Mouse (Mus musculus) myocyte (in vitro differentiated cells): ENCODE results near the gene 2310061I04Rik. TPM values are rescaled to one million over a fixed set of nuclear protein-coding genes. Genes with fewer than 3 reads are reported as not detected.

ENCODE experiments used
- H3K27me3 ChIP-seq: one replicate; pipeline ENCODE4 v1.6.1; 2011; ENCODE audit not compliant: control insufficient read depth, insufficient read depth, insufficient read length
- H3K36me3 ChIP-seq: one replicate; pipeline ENCODE4 v1.6.1; 2011; ENCODE audit not compliant: control insufficient read depth, insufficient read depth
- H3K4me2 ChIP-seq: one replicate; pipeline ENCODE4 v1.6.1; 2011; ENCODE audit warnings: low read depth, control low read depth
- H3K4me3 ChIP-seq: one replicate; pipeline ENCODE4 v1.5.1; 2011; ENCODE audit warnings: mild to moderate bottlenecking, control low read depth, moderate library complexity
- H3K79me2 ChIP-seq: one replicate; pipeline ENCODE4 v1.6.1; 2011; ENCODE audit not compliant: control insufficient read depth, insufficient read depth
- H3ac ChIP-seq: one replicate; pipeline ENCODE4 v1.6.1; 2011; ENCODE audit not compliant: control insufficient read depth, insufficient read length
- CEBPB ChIP-seq: IDR thresholded peaks from 2 replicates; pipeline ENCODE4 v1.6.1; 2011; ENCODE audit warnings: mild to moderate bottlenecking, moderate library complexity; ENCODE audit not compliant: poor library complexity, insufficient read depth, severe bottlenecking
- E2F4 ChIP-seq: IDR thresholded peaks from one replicate; pipeline ENCODE4 v1.6.1; 2011; ENCODE audit warnings: mild to moderate bottlenecking, control low read depth, moderate library complexity; ENCODE audit not compliant: insufficient read depth
- MAX ChIP-seq: IDR thresholded peaks from one replicate; pipeline ENCODE4 v1.6.1; 2011; ENCODE audit warnings: low read depth, mild to moderate bottlenecking, control low read depth
- MYOD1 ChIP-seq, 3 experiments: IDR thresholded peaks; one replicate each; pipeline ENCODE4 v1.6.1; 2011; ENCODE audit warnings: control low read depth in 2 of 3, low read depth in 2 of 3, mild to moderate bottlenecking in 2 of 3, moderate library complexity in 1 of 3; ENCODE audit not compliant: insufficient read length in 2 of 3, control insufficient read depth in 1 of 3
- MYOG ChIP-seq, 3 experiments: IDR thresholded peaks; one replicate each; pipeline ENCODE4 v1.6.1; 2011; ENCODE audit warnings: control low read depth in 2 of 3, low read depth in 2 of 3, mild to moderate bottlenecking in 2 of 3; ENCODE audit not compliant: insufficient read length in 2 of 3, control insufficient read depth in 1 of 3, insufficient read depth in 1 of 3
- POLR2A ChIP-seq: IDR thresholded peaks from one replicate; pipeline ENCODE4 v1.6.1; 2011; ENCODE audit warnings: low read depth, mild to moderate bottlenecking, control low read depth, moderate library complexity; ENCODE audit not compliant: insufficient read length
- POLR2AphosphoS2 ChIP-seq: IDR thresholded peaks from one replicate; pipeline ENCODE4 v1.6.1; 2011; ENCODE audit warnings: low read depth, control low read depth; ENCODE audit not compliant: insufficient read length
- REST ChIP-seq: IDR thresholded peaks from one replicate; pipeline ENCODE4 v1.6.1; 2011; ENCODE audit warnings: mild to moderate bottlenecking, control low read depth, moderate library complexity; ENCODE audit not compliant: insufficient read depth, insufficient read length
- SRF ChIP-seq: IDR thresholded peaks from one replicate; pipeline ENCODE4 v1.6.1; 2011; ENCODE audit warnings: low read depth; ENCODE audit not compliant: control insufficient read depth, insufficient read length
- TCF12 ChIP-seq: IDR thresholded peaks from one replicate; pipeline ENCODE4 v1.6.1; 2011; ENCODE audit warnings: mild to moderate bottlenecking, control low read depth; ENCODE audit not compliant: poor library complexity, insufficient read depth, severe bottlenecking
- TCF3 ChIP-seq: IDR thresholded peaks from one replicate; pipeline ENCODE4 v1.6.1; 2011; ENCODE audit warnings: low read depth, control low read depth; ENCODE audit not compliant: insufficient read length
- USF1 ChIP-seq: IDR thresholded peaks from one replicate; pipeline ENCODE4 v1.6.1; 2011; ENCODE audit warnings: low read depth, mild to moderate bottlenecking, control low read depth, moderate library complexity
- polyA plus RNA-seq: library from polyadenylated mRNA; unstranded; fragments of >200 nt; fragmentation: generic; extraction: Trizol; gene quantifications from one replicate; pipeline ENCODE4 v1.2.1, GENCODE M21; 2012; ENCODE audit warnings: missing spikeins

The 2310061I04Rik gene
- polyA plus RNA-seq, 1 experiment: 33.7 TPM

DNA sequence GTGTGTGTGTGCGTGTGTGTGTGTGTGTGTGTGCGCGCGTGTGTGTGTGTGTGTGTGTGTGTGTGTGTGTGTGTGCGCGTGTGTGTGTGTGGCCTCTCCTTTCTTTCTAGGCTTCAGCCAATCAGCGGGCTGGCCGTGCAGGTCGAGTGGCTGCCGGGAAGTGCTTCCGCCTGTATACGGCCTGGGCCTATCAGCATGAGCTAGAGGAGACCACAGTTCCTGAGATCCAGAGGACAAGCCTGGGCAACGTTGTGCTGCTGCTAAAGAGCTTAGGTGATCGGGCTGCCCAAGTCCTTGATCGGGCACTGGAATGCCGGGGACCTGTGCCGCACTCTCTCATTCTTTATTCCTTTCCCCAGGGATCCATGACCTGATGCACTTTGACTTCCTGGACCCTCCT, 9.5 kb downstream of the 2310061I04Rik start:
- Histone ChIP-seq H3K79me2 (no peaks in the 10 kb centered on the region), H3K36me3 (peaks cover 36% of the 10 kb centered on the region), H3ac (no peak overlapping the region), H3K27me3 (no peaks in the 10 kb centered on the region), H3K4me3 (no peak overlapping the region), H3K4me2 (no peak overlapping the region)
- no peak for TF ChIP-seq CEBPB
- no peak for TF ChIP-seq POLR2A
- no peak for TF ChIP-seq TCF3
- no peak for TF ChIP-seq E2F4

DNA sequence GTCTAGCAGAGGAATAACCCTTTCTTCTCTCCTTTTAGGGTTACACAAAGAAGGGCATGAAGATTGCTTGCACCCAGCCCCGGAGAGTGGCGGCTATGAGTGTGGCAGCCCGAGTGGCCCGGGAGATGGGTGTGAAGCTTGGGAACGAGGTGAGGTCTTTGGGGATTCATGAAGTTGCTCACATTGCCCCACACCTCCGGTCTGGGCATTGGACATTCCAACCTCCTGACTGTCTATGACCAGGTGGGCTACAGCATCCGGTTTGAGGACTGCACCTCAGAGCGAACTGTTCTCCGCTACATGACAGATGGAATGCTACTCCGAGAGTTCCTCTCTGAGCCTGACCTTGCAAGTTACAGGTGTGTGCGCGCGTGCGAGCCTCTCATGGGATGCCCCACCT, 13.5 kb downstream of the 2310061I04Rik start:
- no peak for TF ChIP-seq SRF
- no peak for TF ChIP-seq TCF12
- TF ChIP-seq TCF3: no peak
- no peak for TF ChIP-seq USF1
- TF ChIP-seq MYOG (IDR thresholded peaks at IDR 0.05; ENCODE audit: control insufficient read depth in 1 of 3, insufficient read depth in 1 of 3, insufficient read length in 2 of 3, low read depth in 2 of 3): no peak
- TF ChIP-seq CEBPB: no peak
- TF ChIP-seq E2F4: no peak
- TF ChIP-seq MAX: no peak
- TF ChIP-seq POLR2AphosphoS2: no peak
- TF ChIP-seq MYOD1 (IDR thresholded peaks at IDR 0.05; ENCODE audit: control insufficient read depth in 1 of 3, insufficient read length in 2 of 3, low read depth in 2 of 3): no peak
- no peak for TF ChIP-seq REST
- TF ChIP-seq POLR2A: no peak
- H3K27me3 ChIP-seq: no peaks in the 10 kb centered on the region
- peaks cover 10% of the 10 kb centered on the region for H3K79me2 ChIP-seq
- H3K4me3 ChIP-seq: no peak overlapping the region
- H3K36me3 ChIP-seq: peaks cover 12% of the 10 kb centered on the region
- no peak overlapping the region for H3K4me2 ChIP-seq
- no peak overlapping the region for H3ac ChIP-seq

DNA sequence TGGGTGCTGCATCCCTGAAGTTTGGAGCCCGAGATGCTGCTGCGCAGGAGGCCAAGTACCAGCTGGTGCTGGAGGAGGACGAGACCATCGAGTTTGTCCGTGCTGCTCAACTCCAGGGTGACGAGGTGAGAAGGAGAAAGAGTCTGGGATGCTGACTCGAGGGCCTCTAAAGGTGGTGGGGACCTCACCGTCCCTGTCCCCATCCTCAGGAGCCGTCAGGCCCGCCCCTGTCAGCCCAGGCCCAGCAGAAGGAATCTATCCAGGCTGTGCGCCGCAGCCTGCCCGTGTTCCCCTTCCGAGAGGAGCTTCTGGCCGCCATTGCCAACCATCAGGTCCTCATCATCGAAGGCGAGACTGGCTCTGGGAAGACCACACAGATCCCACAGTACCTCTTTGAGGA, 14.3 kb downstream of the 2310061I04Rik start:
- Histone ChIP-seq H3K36me3 (peaks cover 7% of the 10 kb centered on the region), H3K4me2 (no peak overlapping the region), H3K79me2 (peaks cover 10% of the 10 kb centered on the region), H3K4me3 (no peak overlapping the region), H3ac (no peak overlapping the region), H3K27me3 (no peaks in the 10 kb centered on the region)
- no peak for TF ChIP-seq E2F4
- TF ChIP-seq POLR2A: no peak
- TF ChIP-seq USF1: no peak
- no peak for TF ChIP-seq MAX
- no peak for TF ChIP-seq TCF12
- TF ChIP-seq MYOG (IDR thresholded peaks at IDR 0.05; ENCODE audit: control insufficient read depth in 1 of 3, insufficient read depth in 1 of 3, insufficient read length in 2 of 3, low read depth in 2 of 3): no peak
- no peak for TF ChIP-seq SRF
- no peak for TF ChIP-seq MYOD1 (IDR thresholded peaks at IDR 0.05; ENCODE audit: control insufficient read depth in 1 of 3, insufficient read length in 2 of 3, low read depth in 2 of 3)
- TF ChIP-seq CEBPB: no peak
- TF ChIP-seq TCF3: no peak
- no peak for TF ChIP-seq REST
- TF ChIP-seq POLR2AphosphoS2: no peak

DNA sequence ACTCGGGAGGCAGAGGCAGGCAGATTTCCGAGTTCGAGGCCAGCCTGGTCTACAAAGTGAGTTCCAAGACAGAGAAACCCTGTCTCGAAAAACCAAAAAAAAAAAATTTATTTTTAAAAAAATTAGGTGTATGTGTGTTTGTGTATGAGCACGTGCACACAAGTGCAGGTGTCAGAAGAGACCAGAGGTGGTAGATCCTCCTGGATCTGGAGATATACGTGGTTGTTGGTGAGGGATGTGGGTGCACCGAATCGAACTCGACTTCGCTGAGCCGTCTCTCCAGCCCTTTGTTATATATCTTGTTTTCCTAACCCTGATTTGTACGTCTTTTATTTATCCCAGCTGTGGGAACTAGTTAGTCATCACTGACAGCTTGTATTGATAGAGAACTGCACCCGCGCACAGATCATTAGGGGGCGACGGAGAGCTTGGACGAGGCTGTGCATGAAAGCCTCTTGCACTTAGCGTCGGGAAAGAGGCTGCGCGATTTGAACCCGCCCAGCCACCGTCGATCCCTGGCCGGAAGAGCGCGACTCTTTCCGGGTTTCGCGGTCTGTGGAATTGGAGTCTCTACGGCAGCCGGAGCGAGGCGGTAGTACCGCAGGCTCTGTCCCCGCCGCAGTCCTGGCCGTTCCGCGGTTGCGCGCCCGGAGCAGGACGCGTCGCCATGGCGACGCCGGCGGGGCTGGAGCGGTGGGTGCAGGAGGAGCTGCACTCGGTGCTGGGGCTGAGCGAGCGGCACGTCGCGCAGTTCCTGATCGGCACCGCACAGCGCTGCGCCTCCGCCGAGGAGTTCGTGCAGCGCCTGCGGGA, 17.8 kb downstream of the 2310061I04Rik start, which contains the start of gene Dhx16:
Gene Dhx16, plus strand, starts transcription at position 575 of the 813 bp plus-strand sequence.
- TF ChIP-seq POLR2A: peak; percentile 69
- TF ChIP-seq REST: no peak
- TF ChIP-seq MAX: no peak
- no peak for TF ChIP-seq USF1
- TF ChIP-seq POLR2AphosphoS2: peak; percentile 88
- no peak for TF ChIP-seq TCF12
- TF ChIP-seq MYOD1 (IDR thresholded peaks at IDR 0.05; ENCODE audit: control insufficient read depth in 1 of 3, insufficient read length in 2 of 3, low read depth in 2 of 3): no peak
- TF ChIP-seq E2F4: no peak
- peak; percentile 38 for TF ChIP-seq SRF
- peak; percentile 0 for TF ChIP-seq TCF3
- TF ChIP-seq MYOG (IDR thresholded peaks at IDR 0.05; ENCODE audit: control insufficient read depth in 1 of 3, insufficient read depth in 1 of 3, insufficient read length in 2 of 3, low read depth in 2 of 3): peak in 2 of 3 experiments; percentile 2 to 17
- TF ChIP-seq CEBPB: no peak
- H3K4me2 ChIP-seq: peak within 1 kb of the TSS; percentile 98
- peaks cover 16% of the 10 kb centered on the region for H3K79me2 ChIP-seq
- peaks cover 13% of the 10 kb centered on the region for H3K36me3 ChIP-seq
- peak within 1 kb of the TSS; percentile 44 for H3K4me3 ChIP-seq
- H3ac ChIP-seq: peak within 1 kb of the TSS; percentile 67
- H3K27me3 ChIP-seq: no peaks in the 10 kb centered on the region

DNA sequence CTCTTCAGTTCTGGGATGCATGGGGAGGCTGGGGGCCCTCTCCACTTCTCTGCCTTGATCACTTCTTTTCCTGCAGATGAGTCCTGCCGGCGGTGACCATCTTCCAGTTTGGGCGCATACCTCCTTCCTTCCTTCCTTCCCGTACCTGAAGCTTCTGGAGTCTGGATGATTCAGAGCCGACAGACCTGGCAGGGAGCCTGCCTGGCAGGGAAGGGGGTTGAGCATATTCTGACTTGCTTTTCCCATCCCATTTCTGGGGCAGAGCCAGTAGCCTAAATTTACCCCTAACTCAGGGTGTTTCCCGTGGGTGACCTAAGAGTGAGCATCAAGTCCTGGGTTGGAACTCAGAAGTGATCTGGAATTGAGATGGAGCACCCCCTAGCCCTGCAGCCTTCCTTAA, 22.5 kb downstream of the 2310061I04Rik start:
- TF ChIP-seq USF1: no peak
- no peak for TF ChIP-seq POLR2AphosphoS2
- TF ChIP-seq E2F4: no peak
- no peak for TF ChIP-seq TCF3
- no peak for TF ChIP-seq MAX
- no peak for TF ChIP-seq MYOD1 (IDR thresholded peaks at IDR 0.05; ENCODE audit: control insufficient read depth in 1 of 3, insufficient read length in 2 of 3, low read depth in 2 of 3)
- no peak for TF ChIP-seq MYOG (IDR thresholded peaks at IDR 0.05; ENCODE audit: control insufficient read depth in 1 of 3, insufficient read depth in 1 of 3, insufficient read length in 2 of 3, low read depth in 2 of 3)
- no peak for TF ChIP-seq REST
- TF ChIP-seq TCF12: no peak
- Histone ChIP-seq H3ac (no peak overlapping the region), H3K27me3 (no peaks in the 10 kb centered on the region), H3K4me3 (no peak overlapping the region), H3K4me2 (no peak overlapping the region), H3K79me2 (peaks cover 53% of the 10 kb centered on the region), H3K36me3 (peaks cover 23% of the 10 kb centered on the region)
